Mouse (Mus musculus) lung, adult 2 months (tissue): ENCODE data around the gene Gm13124.
"Not testable (repeated sequence)": the region's sequence is repeated elsewhere in the genome, so short reads cannot be mapped to it uniquely, and the experiment has no call there.

Experiments used
- CTCF ChIP-seq: fragments of 200-500 bp; IDR thresholded peaks from 2 replicates; pipeline ENCODE4 v1.5.1; 2011; ENCODE audit warnings: mild to moderate bottlenecking, low read length, control low read depth; ENCODE audit not compliant: insufficient read depth
- POLR2A ChIP-seq: fragments of 200-500 bp; IDR thresholded peaks from 2 replicates; pipeline ENCODE4 v1.6.1; 2011; ENCODE audit warnings: low read depth, mild to moderate bottlenecking, control low read depth, low read length, borderline replicate concordance; ENCODE audit errors: extremely low read depth

GRCm38 (mm10) chr4:144586207-144586606 is 21.3 kb upstream of the Gm13124 start:
- not testable (repeated sequence) for TF ChIP-seq POLR2A, CTCF
